Mouse (Mus musculus) telencephalon, adult 2 months (tissue): ENCODE results near the gene Ptpn21.

Source experiments
- DNase-seq: peaks from one replicate; pipeline ENCODE4 v3.0.0-alpha.2; 2011; ENCODE audit warnings: low read depth, low spot score

Gene Ptpn21

DNA sequence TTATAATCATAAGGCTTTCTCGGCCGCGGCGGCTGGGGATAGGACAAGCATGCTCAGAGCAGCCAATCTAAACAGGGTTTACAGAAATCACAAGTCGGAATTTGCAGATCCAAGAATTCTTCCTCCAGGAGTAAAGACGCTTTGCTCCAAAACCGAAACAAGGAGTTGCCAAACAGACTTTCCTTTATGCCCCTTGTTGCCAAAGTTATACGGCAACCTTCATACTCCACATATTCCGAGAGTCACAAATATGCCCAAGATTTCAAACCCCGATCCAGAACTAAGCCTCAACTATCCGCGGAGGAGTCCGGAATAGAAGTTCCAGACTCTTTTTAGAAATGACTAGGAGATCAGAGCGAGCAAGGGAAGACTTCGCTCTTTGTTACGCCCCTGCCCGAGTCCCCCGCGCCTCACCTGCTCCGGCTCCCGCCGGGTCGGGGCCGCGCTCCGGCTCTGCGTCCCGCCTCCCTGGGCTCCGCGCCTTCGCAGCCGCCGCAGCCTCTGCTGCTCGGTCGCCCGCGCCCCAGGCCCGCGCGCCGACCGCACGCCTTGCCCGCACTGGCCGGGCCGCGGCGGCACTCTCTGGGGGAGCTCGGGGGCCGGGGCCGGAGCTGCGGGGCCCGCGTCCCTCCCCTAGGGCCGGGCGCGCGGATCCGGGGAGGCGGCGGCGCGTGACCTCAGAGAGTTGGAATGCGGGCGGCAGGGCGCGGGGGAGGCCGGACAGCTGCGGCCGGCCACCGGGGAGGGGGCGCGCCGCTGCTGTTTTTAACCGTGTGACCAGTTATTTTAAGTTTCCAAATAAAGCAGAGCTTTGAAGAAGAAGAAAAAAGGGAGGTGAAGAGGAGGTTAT is at the start of gene Ptpn21:
TSS of gene Ptpn21 (minus strand) at position 455 of the 850 bp plus-strand sequence.
- DNase-seq, result no peak

- no peak for DNase-seq
These were observed 47.0 kb upstream of the Ptpn21 start for GRCm38 (mm10) chr12:98784251-98784650.

DNA sequence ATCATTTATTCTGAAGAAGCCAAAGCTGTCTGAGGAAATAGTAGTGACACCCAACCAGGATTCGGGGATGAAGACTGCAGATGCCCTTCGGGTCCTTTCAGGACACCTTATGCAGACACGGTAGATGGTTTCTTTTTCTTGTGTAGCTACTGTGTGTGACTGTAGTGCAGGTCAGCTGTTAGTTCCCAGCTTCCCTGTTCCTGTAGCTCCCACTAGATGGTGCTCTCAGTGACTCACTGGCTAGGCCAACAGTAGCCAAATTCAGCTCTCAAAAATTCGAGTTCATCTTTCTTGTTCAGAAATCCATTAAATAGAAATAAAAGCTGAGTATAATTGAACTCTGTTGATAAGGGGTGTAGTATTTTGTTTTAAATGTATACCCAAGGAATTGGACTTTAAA is 41.9 kb upstream of the Ptpn21 start:
- no peak for DNase-seq

DNA sequence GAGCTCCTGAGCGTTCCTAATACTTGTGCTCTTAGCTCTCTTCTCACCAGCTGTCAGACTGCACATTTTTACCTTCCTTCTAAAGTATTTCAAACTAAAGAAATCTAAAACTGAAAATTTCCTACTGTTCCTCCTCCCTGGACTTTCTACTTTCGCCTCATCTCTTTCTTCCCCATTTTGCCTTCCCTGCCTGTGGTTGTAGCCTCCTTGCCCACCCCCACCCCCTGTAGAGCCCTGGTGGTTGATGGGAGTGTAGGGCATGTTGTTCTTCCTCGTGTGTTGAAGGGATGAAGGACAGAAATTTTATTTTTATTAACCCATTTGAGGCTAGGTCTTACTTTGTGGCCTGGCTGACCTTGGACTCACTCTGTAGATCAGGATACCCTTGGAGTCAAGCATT is 40.3 kb upstream of the Ptpn21 start:
- DNase-seq, result no peak

DNA sequence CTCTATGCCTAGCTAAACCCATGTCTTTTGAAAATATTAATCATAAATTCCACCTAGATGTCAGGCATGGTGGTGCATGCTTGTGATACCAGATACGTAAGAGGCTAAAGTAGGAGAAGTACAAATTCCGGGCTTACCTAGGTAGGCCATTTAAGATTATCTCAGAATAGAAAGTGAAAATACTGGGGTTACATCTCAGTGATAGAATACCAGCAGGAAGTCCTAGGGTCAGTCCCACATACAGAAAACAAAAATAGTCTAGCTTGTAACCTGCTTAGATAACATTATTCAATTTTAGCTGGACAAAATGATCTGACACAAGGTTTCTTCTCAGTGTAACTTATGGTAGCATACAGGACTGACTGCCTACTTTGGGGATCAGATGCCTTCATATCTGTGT is 29.0 kb upstream of the Ptpn21 start:
- no peak for DNase-seq

GRCm38 (mm10) chr12:98759700-98760099 is 22.5 kb upstream of the Ptpn21 start:
- no peak for DNase-seq

DNA sequence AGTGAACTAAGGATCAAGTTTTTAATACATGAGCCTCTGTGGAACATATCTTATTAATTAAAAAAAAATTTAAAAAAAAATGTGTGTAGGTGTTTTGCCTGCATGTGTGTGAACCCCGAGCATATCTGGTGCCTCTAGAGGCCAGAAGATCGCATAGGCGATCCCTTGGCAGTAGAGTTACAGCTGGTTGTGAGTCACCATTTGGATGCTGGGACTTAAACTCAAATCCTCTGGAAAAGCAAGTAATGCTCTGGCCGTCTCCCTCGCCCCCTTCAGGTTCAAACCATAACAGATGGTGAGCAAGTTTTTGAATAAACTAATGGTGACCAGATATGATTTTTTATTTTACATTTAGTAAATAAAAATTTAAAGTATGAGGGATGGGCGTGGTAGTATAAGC is 20.4 kb upstream of the Ptpn21 start:
- DNase-seq, result no peak

GRCm38 (mm10) chr12:98747380-98747753 is 10.2 kb upstream of the Ptpn21 start:
- DNase-seq, result no peak

DNA sequence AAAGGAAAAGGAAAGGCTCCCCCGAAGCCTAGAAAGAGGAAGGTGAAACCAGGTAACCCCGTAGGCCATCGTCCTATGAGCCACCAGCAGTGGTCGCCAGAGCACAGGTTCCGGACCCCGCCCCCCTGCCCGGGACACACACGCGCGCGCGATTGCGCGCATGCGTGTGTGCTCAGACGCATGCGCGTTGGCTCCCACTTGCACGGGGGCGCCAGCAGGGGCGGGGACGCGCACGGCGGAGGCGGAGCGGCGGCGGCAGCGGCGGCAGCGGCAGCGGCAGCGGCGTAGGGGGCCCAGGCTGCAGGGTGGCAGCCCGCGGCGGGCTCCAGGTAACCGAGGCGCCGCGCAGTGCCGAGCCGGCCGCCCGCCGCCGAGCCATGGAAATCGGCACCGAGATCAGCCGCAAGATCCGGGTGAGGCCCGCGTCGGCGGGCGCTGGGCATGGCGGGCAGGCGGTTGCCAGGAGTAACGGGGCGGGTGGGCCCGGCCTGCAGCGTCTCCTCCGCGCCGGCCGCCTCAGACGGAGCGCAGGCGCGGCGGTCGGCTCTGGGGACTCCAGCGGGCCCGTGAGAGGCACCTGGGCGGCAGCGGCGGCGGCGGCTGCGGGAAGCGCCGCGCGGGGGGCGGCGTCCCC is 9.7 kb upstream of the Ptpn21 start, which contains the start of gene Zc3h14:
TSS of gene Zc3h14 (plus strand) at position 219 of the 634 bp plus-strand sequence.
- peak; percentile 73 for DNase-seq

DNA sequence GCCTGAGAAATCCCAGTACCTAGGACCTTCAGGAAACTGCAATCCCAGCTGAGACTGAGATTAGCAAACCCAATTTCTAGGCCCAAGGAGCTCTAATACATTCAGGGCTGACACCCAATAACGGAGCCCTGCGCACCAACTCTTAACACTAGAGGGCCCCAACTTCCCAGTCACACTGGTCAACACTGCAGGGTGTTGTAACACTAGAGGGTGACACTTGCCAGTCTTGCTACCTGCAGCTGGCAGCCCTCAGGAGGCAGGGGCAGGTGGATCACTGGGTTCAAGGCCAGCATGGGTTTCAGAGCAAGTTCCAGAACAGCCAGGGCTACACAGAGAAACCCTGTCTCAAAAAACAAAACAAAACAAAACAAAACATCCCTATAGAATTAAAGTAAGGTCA is 8.9 kb upstream of the Ptpn21 start:
- no peak for DNase-seq

DNA sequence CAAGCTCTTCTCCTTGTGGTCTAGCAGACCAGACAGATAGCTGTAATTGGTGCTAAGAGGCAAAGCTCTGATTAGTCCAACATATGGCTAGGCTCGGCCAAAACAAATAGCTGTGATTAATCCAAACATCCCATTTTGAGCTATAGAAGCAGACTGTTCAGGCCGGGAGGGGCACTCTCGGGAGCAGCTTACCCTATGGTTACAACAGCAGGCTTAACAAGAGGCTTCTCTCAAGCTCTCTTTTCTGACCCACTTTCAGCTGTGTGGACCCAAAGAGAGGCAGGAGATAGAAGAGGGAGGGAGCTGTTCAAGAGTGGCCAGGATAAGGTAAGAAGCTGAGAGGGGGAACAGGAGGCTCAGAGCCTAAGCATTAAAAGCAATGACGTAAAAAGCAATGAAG is 8.4 kb upstream of the Ptpn21 start:
- DNase-seq, result no peak

DNA sequence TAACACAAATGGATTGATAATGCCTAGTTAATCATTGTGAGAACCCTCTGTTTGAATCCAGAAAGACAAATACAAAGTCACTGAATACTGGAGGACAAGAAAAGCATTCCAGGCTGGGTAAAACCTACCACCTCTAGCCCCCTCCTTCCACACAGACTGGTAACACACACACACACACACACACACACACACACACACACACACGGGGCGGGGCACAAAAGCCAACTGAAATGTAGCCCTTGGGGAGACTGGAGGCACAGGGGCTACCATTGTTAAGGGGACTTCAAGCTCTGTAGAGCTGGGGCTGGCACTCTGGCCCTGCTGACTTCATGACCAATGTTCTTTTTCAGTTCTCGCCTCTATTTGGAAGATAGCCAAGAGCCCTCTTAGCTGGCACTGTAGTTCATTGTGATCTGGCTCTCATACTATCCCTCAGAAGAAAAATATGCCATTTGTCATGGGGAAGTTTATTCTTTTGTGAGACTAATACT is 3.9 kb upstream of the Ptpn21 start:
- no peak for DNase-seq

DNA sequence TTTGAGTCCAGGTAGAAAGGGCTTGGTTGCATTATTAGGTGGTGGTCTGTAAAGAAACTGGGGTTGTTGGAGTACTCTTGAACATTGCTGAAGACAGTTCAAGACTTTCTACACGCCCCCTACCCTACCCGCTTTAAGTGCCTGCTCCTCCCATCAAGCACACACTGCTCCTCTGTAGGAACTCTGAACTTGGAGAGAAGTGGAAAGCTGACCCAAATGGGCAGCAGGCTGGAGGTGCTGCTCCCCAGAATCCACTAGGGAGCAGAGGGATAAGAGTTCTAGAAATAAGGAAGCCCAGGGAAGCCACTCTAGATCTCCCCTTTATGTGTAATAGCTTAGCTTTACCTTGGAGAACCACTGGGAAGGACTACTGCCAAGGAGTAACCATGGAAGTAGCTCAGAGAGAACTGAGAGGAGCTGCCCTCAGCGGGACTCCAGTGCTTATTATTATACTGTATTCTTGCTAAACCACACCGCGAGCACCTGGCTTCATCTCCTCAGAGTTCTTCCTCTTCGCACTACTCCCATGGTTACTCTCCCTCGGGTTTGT is 671 bp upstream of the Ptpn21 start:
- no peak for DNase-seq

GRCm38 (mm10) chr12:98734880-98735801 is 2.1 kb downstream of the Ptpn21 start:
- no peak for DNase-seq

GRCm38 (mm10) chr12:98734246-98734879 is 2.8 kb downstream of the Ptpn21 start:
- DNase-seq, result peak; percentile 83

DNA sequence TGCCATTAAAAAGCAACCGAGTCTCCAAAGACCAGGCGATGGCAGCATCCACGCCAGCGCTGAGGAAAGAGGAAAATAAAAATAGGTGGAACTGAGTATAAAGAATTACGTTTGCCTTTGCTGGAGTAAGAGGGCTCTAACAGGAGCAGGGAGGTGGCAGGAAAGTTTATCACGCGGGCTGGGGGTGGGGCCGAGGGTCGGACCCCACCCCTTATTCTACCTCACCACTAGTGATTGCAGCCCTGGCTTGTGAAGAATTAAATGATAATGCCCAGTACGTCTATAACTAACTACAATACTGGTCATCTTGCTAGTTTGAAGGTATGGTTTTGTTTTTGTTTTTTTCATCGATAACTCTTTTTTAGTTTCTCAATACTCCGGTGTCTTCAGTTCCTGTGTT is 3.4 kb downstream of the Ptpn21 start:
- no peak for DNase-seq

DNA sequence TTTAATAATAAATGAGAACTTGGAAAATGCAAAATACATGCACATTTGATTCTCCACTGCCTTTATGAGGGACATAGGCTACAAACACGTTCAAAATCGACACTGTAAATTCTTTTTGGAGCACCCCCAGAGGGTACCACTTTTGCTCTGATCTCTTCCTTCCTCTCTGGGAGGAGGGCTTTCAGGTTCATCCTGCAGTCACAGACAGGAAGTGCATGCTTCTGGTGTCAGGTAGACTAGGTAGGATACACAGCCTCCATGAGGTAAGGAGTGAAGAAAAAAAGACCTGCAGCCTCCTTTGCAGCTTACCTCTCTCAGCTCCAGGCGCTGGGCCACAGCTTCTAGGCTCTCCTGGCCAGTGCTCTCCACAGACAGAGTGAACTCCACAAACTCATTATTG is 4.0 kb downstream of the Ptpn21 start:
- DNase-seq, result no peak

DNA sequence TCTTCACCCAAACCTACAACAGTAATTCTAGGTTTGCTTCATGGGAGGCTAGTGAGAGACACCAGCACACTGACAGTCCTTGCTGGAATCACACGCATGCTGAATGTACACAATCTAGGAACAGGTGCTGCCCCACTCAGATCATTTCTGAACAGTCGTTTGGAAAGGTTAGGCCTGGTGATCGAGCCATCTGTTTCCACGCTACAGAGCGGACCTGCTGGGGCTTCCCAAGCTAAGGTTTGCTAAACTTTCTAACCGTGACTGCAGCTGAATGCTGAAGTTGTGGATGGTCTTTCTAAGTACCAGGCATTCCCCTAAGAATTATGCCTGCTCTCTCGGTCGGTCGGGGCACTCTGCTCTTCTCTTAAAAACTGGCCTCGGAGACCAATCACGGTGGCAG is 6.5 kb downstream of the Ptpn21 start:
- DNase-seq, result no peak

DNA sequence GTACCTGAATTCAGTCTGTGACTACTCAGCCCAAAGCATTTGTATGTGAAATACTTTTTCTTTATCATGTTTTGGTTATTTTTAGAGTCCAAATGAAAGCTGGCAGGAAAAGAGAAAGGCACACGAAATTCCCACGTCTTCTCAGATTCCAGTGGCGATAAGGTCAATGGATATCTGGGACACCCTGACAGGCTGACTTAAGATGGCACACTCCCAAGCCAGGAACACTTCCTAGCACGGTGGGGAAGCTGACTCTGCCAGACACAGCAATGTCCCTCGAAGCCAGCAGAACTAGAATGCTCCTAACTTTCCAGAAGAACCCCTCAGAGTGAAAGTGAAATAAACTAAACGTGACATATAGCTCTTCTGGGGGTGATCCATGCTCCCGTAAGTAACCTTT is 10.0 kb downstream of the Ptpn21 start:
- no peak for DNase-seq

GRCm38 (mm10) chr12:98726078-98726477 is 11.1 kb downstream of the Ptpn21 start:
- DNase-seq, result no peak

- no peak for DNase-seq
These were observed 12.2 kb downstream of the Ptpn21 start for GRCm38 (mm10) chr12:98724976-98725375.
